Mouse (Mus musculus) MEL (cell line): ENCODE data around the gene Acin1. TPM values are rescaled to one million over a fixed set of nuclear protein-coding genes. Genes with fewer than 3 reads are reported as not detected.

Experiments used
- DNase-seq: peaks from one replicate; pipeline ENCODE4 v3.0.0; 2011; ENCODE audit warnings: low read depth, low spot score
- H3K27ac ChIP-seq: 2 replicates; pipeline ENCODE4 v1.5.1; 2012; ENCODE audit warnings: low read depth, mild to moderate bottlenecking, control low read depth, low read length, moderate library complexity; ENCODE audit not compliant: control insufficient read depth
- H3K27me3 ChIP-seq, 2 experiments: fragments of 150-350 bp in 1 of 2; sonication (generic) in 1 of 2; 2 replicates each; pipeline ENCODE4 v1.6.1; 2012; ENCODE audit warnings: low read length in 2 of 2, mild to moderate bottlenecking in 2 of 2, improper control_type of control experiment in 1 of 2, moderate library complexity in 1 of 2; ENCODE audit not compliant: insufficient read depth in 2 of 2, control insufficient read depth in 1 of 2
- H3K36me3 ChIP-seq, 2 experiments: 2 replicates each; pipeline ENCODE4 v1.6.1; 2012 to 2014; ENCODE audit warnings: low read length in 2 of 2, improper control_type of control experiment in 1 of 2, inconsistent platforms in 1 of 2, mild to moderate bottlenecking in 1 of 2; ENCODE audit not compliant: insufficient read depth in 2 of 2, control insufficient read depth in 1 of 2
- H3K4me1 ChIP-seq, 2 experiments: fragments of 150-350 bp in 1 of 2; sonication (generic) in 1 of 2; 2 replicates each; pipeline ENCODE4 v1.6.1; 2012; ENCODE audit warnings: low read length in 2 of 2, improper control_type of control experiment in 1 of 2, mild to moderate bottlenecking in 1 of 2; ENCODE audit not compliant: insufficient read depth in 2 of 2, control insufficient read depth in 1 of 2
- H3K4me3 ChIP-seq, 2 experiments: fragments of 150-350 bp in 1 of 2; sonication (generic) in 1 of 2; 2 replicates each; pipeline ENCODE4 v1.5.1; 2012; ENCODE audit warnings: low read depth in 2 of 2, low read length in 2 of 2, mild to moderate bottlenecking in 2 of 2, moderate library complexity in 2 of 2, control low read depth in 1 of 2, improper control_type of control experiment in 1 of 2; ENCODE audit not compliant: control insufficient read depth in 1 of 2, insufficient read depth in 1 of 2
- H3K79me2 ChIP-seq: 2 replicates; pipeline ENCODE4 v1.6.1; 2012; ENCODE audit warnings: mild to moderate bottlenecking, low read length, moderate library complexity; ENCODE audit not compliant: control insufficient read depth, poor library complexity, insufficient read depth
- H3K9ac ChIP-seq: 2 replicates; pipeline ENCODE4 v1.6.1; 2012; ENCODE audit warnings: low read depth, mild to moderate bottlenecking, control low read depth, low read length, moderate library complexity; ENCODE audit not compliant: control insufficient read depth, poor library complexity, severe bottlenecking
- H3K9me3 ChIP-seq: fragments of 150-350 bp; sonication (generic); replicated peaks from 2 replicates; pipeline ENCODE4 v1.6.1; 2012; ENCODE audit warnings: mild to moderate bottlenecking, low read length, improper control_type of control experiment, moderate library complexity; ENCODE audit not compliant: insufficient read depth
- CHD2 ChIP-seq: IDR thresholded peaks from 2 replicates; pipeline ENCODE4 v1.6.1; 2011; ENCODE audit warnings: low read length, improper control_type of control experiment
- E2F4 ChIP-seq: IDR thresholded peaks from 2 replicates; pipeline ENCODE4 v1.6.1; 2011; ENCODE audit warnings: low read depth, low read length, improper control_type of control experiment, borderline replicate concordance
- ELF1 ChIP-seq: IDR thresholded peaks from 2 replicates; pipeline ENCODE4 v1.6.1; 2014; ENCODE audit warnings: low read depth, mild to moderate bottlenecking, inconsistent platforms, low read length, improper control_type of control experiment, moderate library complexity
- EP300 ChIP-seq, 2 experiments: IDR thresholded peaks; 2 replicates each; pipeline ENCODE4 v1.6.1; 2011; ENCODE audit warnings: improper control_type of control experiment in 2 of 2, low read length in 2 of 2, low read depth in 1 of 2, mild to moderate bottlenecking in 1 of 2
- GABPA ChIP-seq: IDR thresholded peaks from 2 replicates; pipeline ENCODE4 v1.6.1; 2012; ENCODE audit warnings: low read depth, mild to moderate bottlenecking, inconsistent platforms, low read length, improper control_type of control experiment, moderate library complexity
- GATA1 ChIP-seq: IDR thresholded peaks from 2 replicates; pipeline ENCODE4 v1.6.1; 2011; ENCODE audit warnings: low read depth, low read length, improper control_type of control experiment
- HCFC1 ChIP-seq: IDR thresholded peaks from 2 replicates; pipeline ENCODE4 v1.6.1; 2012; ENCODE audit warnings: low read depth, mild to moderate bottlenecking, inconsistent platforms, low read length, improper control_type of control experiment, moderate library complexity
- JUND ChIP-seq: IDR thresholded peaks from 2 replicates; pipeline ENCODE4 v1.6.1; 2011; ENCODE audit warnings: low read depth, mild to moderate bottlenecking, improper control_type of control experiment, low read length
- KAT2A ChIP-seq: conservative IDR thresholded peaks from 2 replicates; pipeline ENCODE4 v1.6.1; 2012; ENCODE audit warnings: low read depth, low read length, improper control_type of control experiment, inconsistent platforms
- MXI1 ChIP-seq: IDR thresholded peaks from 2 replicates; pipeline ENCODE4 v1.6.1; 2011; ENCODE audit warnings: mild to moderate bottlenecking, low read depth, low read length, improper control_type of control experiment
- MYB ChIP-seq: IDR thresholded peaks from 2 replicates; pipeline ENCODE4 v1.6.1; 2011; ENCODE audit warnings: mild to moderate bottlenecking, low read depth, low read length, improper control_type of control experiment
- MYC ChIP-seq: IDR thresholded peaks from 2 replicates; pipeline ENCODE4 v1.6.1; 2011; ENCODE audit warnings: low read depth, mild to moderate bottlenecking, low read length, improper control_type of control experiment, moderate library complexity
- POLR2AphosphoS5 ChIP-seq: IDR thresholded peaks from 2 replicates; pipeline ENCODE4 v1.6.1; 2012; ENCODE audit warnings: low read depth, borderline replicate concordance, mild to moderate bottlenecking, inconsistent platforms, low read length, moderate library complexity, mixed read lengths
- RAD21 ChIP-seq: IDR thresholded peaks from 2 replicates; pipeline ENCODE4 v1.6.1; 2011; ENCODE audit warnings: mild to moderate bottlenecking, low read depth, low read length, improper control_type of control experiment
- SMC3 ChIP-seq: IDR thresholded peaks from 2 replicates; pipeline ENCODE4 v1.6.1; 2011; ENCODE audit warnings: low read depth, low read length, improper control_type of control experiment
- TAL1 ChIP-seq: IDR thresholded peaks from 2 replicates; pipeline ENCODE4 v1.6.1; 2012; ENCODE audit warnings: mild to moderate bottlenecking, inconsistent platforms, low read length, moderate library complexity, mixed read lengths
- TBP ChIP-seq: IDR thresholded peaks from 2 replicates; pipeline ENCODE4 v1.8.0; 2011; ENCODE audit warnings: low read depth, low read length, improper control_type of control experiment
- TCF12 ChIP-seq: IDR thresholded peaks from 2 replicates; pipeline ENCODE4 v1.6.1; 2014; ENCODE audit warnings: low read depth, mild to moderate bottlenecking, inconsistent platforms, low read length, improper control_type of control experiment, moderate library complexity
- USF1 ChIP-seq: IDR thresholded peaks from 2 replicates; pipeline ENCODE4 v1.6.1; 2014; ENCODE audit warnings: low read depth, mild to moderate bottlenecking, inconsistent platforms, low read length, improper control_type of control experiment, moderate library complexity
- USF2 ChIP-seq, 2 experiments: IDR thresholded peaks; 2 replicates each; pipeline ENCODE4 v1.6.1; 2011 to 2012; ENCODE audit warnings: improper control_type of control experiment in 2 of 2, low read length in 2 of 2, borderline replicate concordance in 1 of 2, inconsistent platforms in 1 of 2, low read depth in 1 of 2, mild to moderate bottlenecking in 1 of 2; ENCODE audit not compliant: insufficient read depth in 1 of 2
- ZC3H11A ChIP-seq: IDR thresholded peaks from 2 replicates; pipeline ENCODE4 v1.6.1; 2012; ENCODE audit warnings: low read depth, mild to moderate bottlenecking, inconsistent platforms, low read length, improper control_type of control experiment
- ZKSCAN1 ChIP-seq: IDR thresholded peaks from 2 replicates; pipeline ENCODE4 v1.6.1; 2012; ENCODE audit warnings: low read depth, mild to moderate bottlenecking, inconsistent platforms, low read length, improper control_type of control experiment, moderate library complexity
- ZMIZ1 ChIP-seq: IDR thresholded peaks from 2 replicates; pipeline ENCODE4 v1.6.1; 2012; ENCODE audit warnings: low read depth, mild to moderate bottlenecking, inconsistent platforms, low read length, improper control_type of control experiment, moderate library complexity
- ZNF384 ChIP-seq: IDR thresholded peaks from 2 replicates; pipeline ENCODE4 v1.6.1; 2012; ENCODE audit warnings: low read depth, mild to moderate bottlenecking, inconsistent platforms, low read length, improper control_type of control experiment
- polyA plus RNA-seq, 2 experiments: library from polyadenylated mRNA; stranded (reverse) in 1 of 2; unstranded in 1 of 2; fragments of >175 nt in 1 of 2; fragments of >200 nt in 1 of 2; gene quantifications; 2 replicates each; pipeline versions ENCODE4 v1.2.1 to v1.2.4; 2012; ENCODE audit warnings: low replicate concordance in 2 of 2, low read depth in 1 of 2; ENCODE audit not compliant: insufficient read length in 2 of 2, insufficient read depth in 1 of 2, missing spikeins in 1 of 2
- total RNA-seq: library from RNA; depleted of rRNA; stranded (reverse); fragments of 300-350 nt; gene quantifications from 2 replicates; pipeline ENCODE4 v1.2.3, GENCODE M21; 2012

The Acin1 gene
- total and polyA plus RNA-seq, 3 experiments = 103 to 248 (median 115) TPM

DNA sequence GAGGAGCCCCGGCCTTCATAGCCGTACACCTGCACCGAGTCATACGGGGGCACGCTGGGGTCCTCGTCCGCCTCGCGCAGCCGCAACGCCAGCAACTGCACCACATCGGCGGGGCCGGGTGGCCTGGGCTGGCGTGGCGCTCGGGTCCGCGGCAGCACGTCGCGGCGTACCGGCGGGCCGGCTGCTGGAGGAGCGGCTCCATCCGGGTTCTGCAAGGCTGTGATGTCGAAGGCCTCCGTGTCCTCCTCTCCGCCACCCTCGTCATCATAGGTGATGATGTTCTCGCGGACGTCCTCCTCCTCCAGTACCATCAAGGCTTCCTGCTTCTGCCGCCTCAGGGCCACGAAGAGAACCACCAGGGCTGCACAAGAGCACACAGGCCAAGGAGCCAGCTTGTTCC is 54.5 kb downstream of the Acin1 start:
- no peaks in the 10 kb centered on the region for H3K27me3 ChIP-seq
- no peak overlapping the region for H3K9ac ChIP-seq
- H3K4me3 ChIP-seq = no peak overlapping the region
- no peaks in the 10 kb centered on the region for H3K79me2 ChIP-seq
- peaks cover 4 to 21% of the 10 kb centered on the region in 2 experiments for H3K4me1 ChIP-seq
- DNase-seq = no peak
- H3K36me3 ChIP-seq = peaks cover 0 to 14% of the 10 kb centered on the region in 2 experiments; a peak in 2 of 4 replicates
- no peak overlapping the region for H3K27ac ChIP-seq
- no peaks in the 10 kb centered on the region for H3K9me3 ChIP-seq
- TF ChIP-seq USF1 (no peak), JUND (no peak), E2F4 (no peak), USF2 (IDR thresholded peaks at IDR 0.05; ENCODE audit: borderline replicate concordance in 1 of 2, insufficient read depth in 1 of 2, low read depth in 1 of 2, low read length in 2 of 2) (no peak), KAT2A (no peak), ZKSCAN1 (no peak), RAD21 (no peak), SMC3 (no peak)
- TF ChIP-seq, all 39 proteins: peak for 0

GRCm38 (mm10) chr14:54631240-54631599 is 55.5 kb downstream of the Acin1 start:
- Histone ChIP-seq H3K27ac (no peak overlapping the region), H3K4me3 (no peak overlapping the region), H3K9me3 (no peaks in the 10 kb centered on the region), H3K79me2 (no peaks in the 10 kb centered on the region), H3K27me3 (no peaks in the 10 kb centered on the region), H3K36me3 (peaks cover 0 to 14% of the 10 kb centered on the region in 2 experiments; a peak in 2 of 4 replicates), H3K9ac (no peak overlapping the region), H3K4me1 (peaks cover 4 to 21% of the 10 kb centered on the region in 2 experiments)
- TF ChIP-seq MYB = no peak
- TF ChIP-seq E2F4 = no peak
- no peak for TF ChIP-seq HCFC1
- no peak for TF ChIP-seq GABPA
- no peak for DNase-seq

DNA sequence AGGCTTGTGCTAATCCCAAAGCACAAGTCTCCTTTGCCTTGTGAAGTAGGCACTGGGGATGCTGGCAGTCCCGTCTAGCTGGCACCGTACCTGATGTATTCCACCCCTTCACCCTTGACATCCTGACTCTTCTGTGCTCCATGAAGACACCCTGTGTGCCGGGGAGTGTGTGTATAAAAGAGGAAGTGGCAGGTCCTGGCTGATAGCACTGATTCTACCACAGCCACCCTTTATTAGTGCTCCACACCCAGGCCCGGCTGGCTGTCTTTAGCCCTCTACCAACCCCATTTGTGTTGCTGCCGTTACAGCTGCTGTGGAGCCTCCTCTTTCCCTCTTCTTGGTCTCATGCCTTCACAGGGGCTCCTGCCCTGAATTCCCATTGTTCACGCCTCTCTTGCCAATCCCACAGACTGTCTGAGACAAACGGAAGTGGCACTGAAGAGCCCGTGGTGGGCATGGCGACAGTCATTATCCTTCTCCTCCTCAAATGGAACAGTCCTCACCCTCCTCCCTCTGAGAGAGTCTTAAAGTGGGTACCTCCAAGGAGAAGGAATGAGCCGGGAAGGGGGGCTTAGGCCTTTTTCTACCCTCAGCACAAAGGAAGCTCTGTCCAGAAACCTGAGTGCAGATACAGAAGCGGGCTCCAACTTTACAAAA is 56.0 kb downstream of the Acin1 start:
- Histone ChIP-seq H3K9ac (no peak overlapping the region), H3K4me1 (peaks cover 4 to 21% of the 10 kb centered on the region in 2 experiments), H3K27me3 (no peaks in the 10 kb centered on the region), H3K79me2 (no peaks in the 10 kb centered on the region), H3K9me3 (no peaks in the 10 kb centered on the region), H3K36me3 (peaks cover 0 to 14% of the 10 kb centered on the region in 2 experiments; a peak in 2 of 4 replicates), H3K27ac (peak overlapping the region; percentile 34), H3K4me3 (no peak overlapping the region)
- peak; percentile 87 for DNase-seq
- no peak for TF ChIP-seq CHD2
- no peak for TF ChIP-seq ZKSCAN1
- TF ChIP-seq USF2 (IDR thresholded peaks at IDR 0.05; ENCODE audit: borderline replicate concordance in 1 of 2, insufficient read depth in 1 of 2, low read depth in 1 of 2, low read length in 2 of 2) = no peak
- TF ChIP-seq TAL1 = peak; percentile 57
- no peak for TF ChIP-seq ZMIZ1
- peak; percentile 70 to 81; a peak in 3 of 4 replicates for TF ChIP-seq EP300 (IDR thresholded peaks at IDR 0.05; ENCODE audit: low read depth in 1 of 2, low read length in 2 of 2)
- TF ChIP-seq TBP = no peak
- no peak for TF ChIP-seq MYB
- no peak for TF ChIP-seq ZNF384
- TF ChIP-seq E2F4 = no peak
- TF ChIP-seq GATA1 = peak; percentile 67; the same call in 1 of the 2 replicates
- no peak for TF ChIP-seq ELF1
- TF ChIP-seq TCF12 = peak; percentile 79
- no peak for TF ChIP-seq POLR2AphosphoS5
- TF ChIP-seq MXI1 = no peak; the same call in 1 of the 2 replicates
- no peak for TF ChIP-seq ZC3H11A
- no peak for TF ChIP-seq MYC
